17 mouse cellular contexts compared by ENCODE assay signal in the genomic region with DNA sequence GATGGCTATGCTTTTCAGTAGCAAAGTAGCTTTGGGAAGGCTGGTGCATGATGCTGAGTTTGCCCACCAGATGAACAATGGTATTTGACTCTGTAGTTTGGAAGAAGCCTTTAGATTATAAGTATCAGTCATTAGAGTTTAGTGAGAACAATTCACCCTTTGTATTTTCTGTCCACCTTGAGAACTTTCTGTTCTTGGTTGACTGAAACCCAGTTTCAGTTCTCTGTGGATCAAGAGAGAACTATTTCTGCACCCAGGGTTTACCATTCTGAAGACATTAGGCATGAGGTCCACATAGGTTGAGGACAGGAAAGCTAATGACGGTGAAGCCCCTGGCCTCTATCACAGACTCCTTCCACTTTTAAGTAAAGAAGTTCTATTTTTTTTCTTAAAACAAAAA.
"Had no signal": no experiment of that assay in that cellular context is flagged by ENCODE, and none has a peak within 500 bp of the region (broad histone marks: within the 10 kb centered on the region; RNA-seq: fewer than 3 reads in every experiment).

No protein-coding gene starts in this region.

- H3K36me3 ChIP-seq: liver, embryonic 13.5 days; liver, embryonic 15.5 days; lung, embryonic 15.5 days had no signal

- H3K4me3 ChIP-seq: liver, embryonic 13.5 days; liver, embryonic 15.5 days; lung, embryonic 15.5 days; megakaryocyte, embryonic 14.5 days; midbrain, embryonic 13.5 days; midbrain, embryonic 15.5 days; neural tube, embryonic 12.5 days had no signal

- H3K4me2 ChIP-seq: liver, embryonic 13.5 days; liver, embryonic 15.5 days; lung, embryonic 15.5 days; midbrain, embryonic 13.5 days; midbrain, embryonic 15.5 days; neural tube, embryonic 12.5 days had no signal

- H3K9me3 ChIP-seq: liver, embryonic 13.5 days; liver, embryonic 15.5 days; lung, embryonic 15.5 days; megakaryocyte, embryonic 14.5 days; midbrain, embryonic 13.5 days; midbrain, embryonic 15.5 days; neural tube, embryonic 12.5 days had no signal

- H3K9ac ChIP-seq: liver, embryonic 13.5 days; liver, embryonic 15.5 days; liver, postnatal 0 days; lung, embryonic 15.5 days; midbrain, embryonic 13.5 days; midbrain, embryonic 15.5 days; neural tube, embryonic 12.5 days had no signal

- H3K4me1 ChIP-seq: liver, embryonic 13.5 days; liver, embryonic 15.5 days; lung, embryonic 15.5 days; megakaryocyte, embryonic 14.5 days; midbrain, embryonic 13.5 days; midbrain, embryonic 15.5 days; neural tube, embryonic 12.5 days had no signal

- DNase-seq: liver, embryonic 13.5 days; liver, postnatal 0 days; lung, adult 2 months; lung, postnatal 14 days; lung, postnatal 36 days; right cerebral cortex, postnatal 14 days; thymus, adult 18-20 months; thymus, postnatal 14 days; thymus, postnatal 36 days had no signal

- ATAC-seq: liver, postnatal 0 days; lung, postnatal 0 days; midbrain, embryonic 13.5 days; midbrain, embryonic 15.5 days had no signal

- H3K27ac ChIP-seq: liver, embryonic 13.5 days; liver, embryonic 15.5 days; lung, embryonic 15.5 days; macrophage; midbrain, embryonic 13.5 days; midbrain, embryonic 15.5 days; neural tube, embryonic 12.5 days had no signal

- H3K27me3 ChIP-seq: liver, embryonic 13.5 days; liver, embryonic 15.5 days; lung, embryonic 15.5 days; megakaryocyte, embryonic 14.5 days; midbrain, embryonic 13.5 days; midbrain, embryonic 15.5 days; neural tube, embryonic 12.5 days had no signal
